Mouse (Mus musculus) kidney, postnatal 10 days (tissue): ENCODE data around the gene Arrdc5.

Experiments used
- DNase-seq: peaks from one replicate; pipeline ENCODE4 v3.0.0; 2021; ENCODE audit warnings: mixed read lengths

Gene Arrdc5

GRCm38 (mm10) chr17:56254695-56255094 lies 45.4 kb downstream of the Arrdc5 start:
- no peak for DNase-seq

GRCm38 (mm10) chr17:56251136-56251829 lies 48.8 kb downstream of the Arrdc5 start:
- DNase-seq, result peak; percentile 82

GRCm38 (mm10) chr17:56245608-56246007 lies 54.5 kb downstream of the Arrdc5 start:
- DNase-seq, result no peak
